Mouse (Mus musculus): ENCODE measurements around the gene Max.

Max gene

GRCm38 (mm10) chr12:76957688-76958087, 4.3 kb downstream of the Max start:
- DNase-seq (ENCODE audit: extremely low spot score), result no peak

- no peak for DNase-seq (ENCODE audit: extremely low spot score)
Observed at GRCm38 (mm10) chr12:76954698-76955423, 7.1 kb downstream of the Max start.

DNA sequence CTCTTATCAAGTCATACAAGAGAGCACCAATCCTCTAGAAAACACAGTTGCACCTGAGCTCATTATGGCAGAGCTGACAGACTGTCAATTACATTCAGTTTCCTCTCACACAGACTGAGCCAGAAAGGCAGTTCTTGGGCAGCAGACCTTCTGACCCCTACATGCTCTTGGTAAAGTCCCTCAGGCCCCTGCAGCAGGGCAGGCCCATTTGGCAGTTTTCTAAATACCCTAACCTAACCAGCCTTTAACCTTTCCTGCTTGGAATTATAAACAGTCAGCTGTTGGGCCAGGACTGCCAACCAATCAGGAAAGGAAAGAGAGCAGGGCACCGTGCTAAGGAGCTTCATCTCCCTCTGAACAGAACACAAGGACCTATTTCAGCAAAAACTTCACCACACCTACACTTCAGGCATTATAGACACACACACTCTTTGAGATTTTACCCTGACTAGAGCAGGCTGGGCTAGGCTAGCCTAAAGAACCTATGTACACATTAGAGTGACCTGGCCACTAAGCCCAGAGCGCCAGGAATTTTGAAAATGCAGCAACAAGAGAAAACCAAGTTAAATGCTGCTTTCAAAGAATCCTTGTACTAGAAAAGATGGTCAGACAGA, 8.1 kb downstream of the Max start:
- no peak for DNase-seq (ENCODE audit: extremely low spot score)

DNA sequence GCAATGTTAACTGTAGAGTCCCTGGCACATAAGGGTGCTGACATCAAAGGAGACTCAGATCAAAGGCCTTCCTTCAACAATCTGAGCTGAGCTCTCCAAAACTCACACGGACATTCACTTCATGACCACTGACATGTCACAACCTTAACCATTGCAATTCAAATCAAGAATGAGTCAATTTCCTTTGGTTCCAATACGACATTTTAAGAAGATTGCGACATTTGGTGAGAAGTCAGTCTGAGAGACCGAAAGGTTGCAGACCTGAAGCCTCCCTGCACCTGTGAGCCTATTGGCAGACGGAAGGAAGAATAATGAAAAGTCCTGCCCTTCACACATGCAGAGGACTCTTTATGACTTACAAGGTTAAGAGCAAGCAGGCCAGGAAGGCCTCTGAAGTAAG, 11.7 kb downstream of the Max start:
- DNase-seq (ENCODE audit: extremely low spot score), result no peak

GRCm38 (mm10) chr12:76948781-76949180, 13.2 kb downstream of the Max start:
- DNase-seq (ENCODE audit: extremely low spot score), result no peak

DNA sequence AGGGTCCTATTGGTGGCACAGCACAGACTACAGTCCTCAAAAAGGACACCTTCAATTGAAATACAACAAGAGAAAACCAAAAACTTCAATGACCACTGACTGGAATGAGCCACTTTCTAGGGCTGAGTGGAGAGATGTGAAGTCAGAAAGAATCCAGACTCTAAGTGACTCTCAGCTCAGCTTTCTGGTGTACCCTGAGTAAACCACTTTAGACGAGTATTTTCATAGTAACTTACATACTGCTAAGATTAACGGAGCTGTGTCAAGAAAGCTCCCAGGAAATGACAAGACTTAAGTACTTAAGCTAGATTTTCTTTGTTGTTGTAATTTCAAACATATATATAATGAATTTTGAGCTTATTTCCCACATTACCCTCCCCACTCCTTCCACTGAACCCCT, 13.8 kb downstream of the Max start:
- no peak for DNase-seq (ENCODE audit: extremely low spot score)

- DNase-seq (ENCODE audit: extremely low spot score), result no peak
Observed at GRCm38 (mm10) chr12:76947487-76947886, 14.5 kb downstream of the Max start.

DNA sequence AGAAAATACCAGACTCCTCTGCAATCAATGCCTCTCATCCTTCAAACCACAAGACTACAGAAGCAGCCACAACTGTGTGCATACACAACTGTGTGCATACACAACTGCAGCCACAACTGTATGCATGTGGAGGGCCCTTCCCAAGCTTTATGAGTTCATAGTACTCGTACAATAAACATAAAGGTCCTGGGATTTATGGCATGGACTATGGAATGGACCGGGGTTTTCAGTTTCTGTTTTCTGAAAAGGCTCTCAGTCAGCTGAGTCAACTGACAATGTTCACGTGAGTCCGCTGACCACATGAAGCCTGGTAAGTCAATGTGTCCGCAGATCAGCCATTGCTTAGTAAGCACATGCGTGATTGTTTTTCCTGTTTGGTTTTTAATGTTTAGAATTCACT, 18.5 kb downstream of the Max start:
- DNase-seq (ENCODE audit: extremely low spot score), result no peak

GRCm38 (mm10) chr12:76943046-76943445, 19.0 kb downstream of the Max start:
- DNase-seq (ENCODE audit: extremely low spot score), result no peak

GRCm38 (mm10) chr12:76942476-76942875, 19.5 kb downstream of the Max start:
- DNase-seq (ENCODE audit: extremely low spot score), result no peak

DNA sequence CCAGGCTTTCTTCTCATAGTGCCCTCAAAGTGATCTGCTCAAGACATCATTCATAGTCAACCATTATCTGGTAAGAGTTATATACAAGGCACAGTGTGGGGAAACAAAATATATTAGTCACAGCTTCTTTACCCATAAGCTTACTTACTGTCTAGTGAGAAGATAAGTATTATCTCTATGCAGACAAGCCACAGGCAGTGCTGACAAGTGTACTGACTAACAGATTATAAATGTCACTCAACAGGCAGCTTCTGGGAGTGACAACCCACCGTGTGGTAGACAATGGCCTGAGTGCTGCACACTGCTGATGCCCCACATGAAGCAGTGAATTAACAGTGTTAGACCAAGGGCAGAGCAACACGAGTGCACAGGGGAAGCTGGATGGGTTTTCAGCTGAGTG, 20.5 kb downstream of the Max start:
- DNase-seq (ENCODE audit: extremely low spot score), result no peak

GRCm38 (mm10) chr12:76938013-76938412, 24.0 kb downstream of the Max start:
- DNase-seq (ENCODE audit: extremely low spot score), result no peak

GRCm38 (mm10) chr12:76936211-76936610, 25.8 kb downstream of the Max start:
- DNase-seq (ENCODE audit: extremely low spot score), result no peak

DNA sequence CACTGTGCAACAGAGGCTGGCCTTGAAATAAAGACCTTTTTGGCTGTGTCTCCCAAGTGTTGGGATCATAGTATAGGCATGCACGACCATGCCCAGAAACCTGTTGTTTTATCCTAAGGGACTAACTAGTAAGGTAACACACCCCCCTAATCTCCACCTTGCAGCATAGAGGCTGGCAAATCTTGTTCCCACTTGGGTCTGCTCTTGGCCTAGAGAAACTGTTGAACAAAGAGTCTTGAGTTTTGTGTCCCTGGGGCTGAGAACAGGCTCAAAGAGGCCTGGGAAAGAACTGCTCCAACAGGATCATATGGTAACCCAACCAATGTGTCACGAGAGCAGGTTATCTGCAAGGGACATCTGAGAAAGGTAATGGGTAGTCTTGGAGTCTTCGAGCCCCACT, 27.6 kb downstream of the Max start:
- DNase-seq (ENCODE audit: extremely low spot score), result no peak

DNA sequence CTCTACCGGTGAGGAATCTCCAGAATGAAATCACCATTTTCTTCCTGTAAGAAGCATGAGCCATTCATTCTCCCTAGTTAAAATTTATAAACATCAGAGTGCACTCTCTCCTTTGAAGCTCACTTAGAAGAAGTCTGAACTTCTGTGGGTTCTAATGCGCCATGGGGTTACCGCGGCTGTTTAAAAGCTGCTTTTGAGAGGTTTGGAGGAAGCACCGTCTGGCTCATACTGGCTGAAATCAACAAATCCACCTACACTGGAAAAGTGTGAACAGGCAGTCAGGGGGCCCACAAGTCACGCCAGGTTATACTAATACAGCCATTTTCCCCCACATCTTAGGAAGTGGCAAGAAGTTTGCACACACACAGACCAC, 29.3 kb downstream of the Max start:
- no peak for DNase-seq (ENCODE audit: extremely low spot score)

- DNase-seq (ENCODE audit: extremely low spot score), result no peak
Observed at GRCm38 (mm10) chr12:76931739-76932687, 30.0 kb downstream of the Max start.

GRCm38 (mm10) chr12:76930177-76930576, 31.8 kb downstream of the Max start:
- DNase-seq (ENCODE audit: extremely low spot score), result no peak

DNA sequence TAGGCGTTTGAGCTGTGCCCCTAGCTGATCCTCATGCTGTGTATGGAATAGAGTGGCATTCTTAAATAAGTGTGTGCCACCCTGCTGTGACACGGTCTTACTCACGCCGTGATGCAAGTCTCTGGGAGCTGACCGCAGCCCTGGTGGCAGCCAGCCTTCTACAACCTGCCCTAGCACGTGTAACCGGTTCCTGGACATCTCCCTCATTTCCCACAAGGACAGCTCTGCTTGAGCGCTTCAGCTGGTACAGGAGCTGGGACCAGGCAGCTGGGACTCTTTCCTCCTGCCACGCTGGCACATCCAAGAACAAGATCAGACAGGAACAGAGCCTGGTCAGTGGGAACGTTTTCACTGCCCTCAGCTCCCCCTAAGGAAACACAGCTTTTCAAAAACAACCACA, 34.5 kb downstream of the Max start:
- no peak for DNase-seq (ENCODE audit: extremely low spot score)

- no peak for DNase-seq (ENCODE audit: extremely low spot score)
Observed at GRCm38 (mm10) chr12:76927012-76927411, 35.0 kb downstream of the Max start.

- DNase-seq (ENCODE audit: extremely low spot score), result no peak
Observed at GRCm38 (mm10) chr12:76926338-76926945, 35.6 kb downstream of the Max start.

DNA sequence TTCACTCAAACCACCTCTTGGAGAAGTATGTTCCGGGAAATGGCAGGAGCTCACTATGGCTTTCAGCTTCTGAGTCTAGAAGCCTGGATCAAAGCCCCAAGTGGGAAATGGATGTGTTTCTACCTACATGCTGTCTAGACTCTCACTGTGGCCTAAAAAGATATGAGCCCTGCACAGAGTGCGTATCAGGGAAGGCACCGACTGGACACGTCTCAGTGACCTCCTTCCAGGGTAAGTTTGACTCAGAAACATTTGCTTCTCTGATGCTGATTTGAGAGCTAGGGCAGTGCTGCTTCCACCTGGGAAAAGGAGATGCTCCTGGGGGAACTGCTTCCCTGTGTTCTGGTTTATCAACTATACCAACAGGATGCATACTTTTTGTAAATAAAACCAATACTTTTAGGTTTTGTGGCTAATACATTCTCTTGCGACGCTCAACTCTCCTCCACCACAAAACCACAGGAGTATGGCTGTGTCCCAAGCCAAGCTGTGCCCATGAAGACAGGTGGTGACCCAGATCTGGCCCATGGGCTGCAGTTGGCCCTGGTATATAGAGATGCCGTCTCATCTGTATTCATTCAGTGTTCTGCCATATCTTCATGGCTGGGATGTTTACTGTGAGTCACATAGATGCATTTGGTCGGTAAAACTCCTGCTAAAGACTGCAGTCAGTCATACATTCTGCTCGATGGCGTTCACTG, 36.9 kb downstream of the Max start:
- DNase-seq (ENCODE audit: extremely low spot score), result no peak

DNA sequence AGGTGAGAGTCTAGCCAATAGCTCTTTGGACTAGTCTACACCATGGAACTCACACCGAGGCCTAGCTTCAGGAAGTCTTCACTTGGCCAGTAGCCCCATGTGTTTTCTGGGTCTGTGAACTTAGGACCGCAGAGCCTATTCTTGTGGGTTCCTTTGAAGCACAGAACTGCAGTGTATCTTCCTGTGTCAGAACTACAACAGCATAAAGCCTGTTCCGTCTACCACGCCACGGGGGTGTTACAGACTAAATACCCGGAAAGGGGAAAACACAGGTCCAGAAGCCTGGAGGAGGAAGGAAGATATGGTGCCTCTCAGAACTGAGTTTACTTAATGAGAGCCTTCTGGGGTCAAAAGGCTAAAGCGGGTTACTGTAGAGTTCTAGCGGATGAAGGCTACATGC, 38.9 kb downstream of the Max start:
- DNase-seq (ENCODE audit: extremely low spot score), result no peak
